Mouse (Mus musculus): ENCODE measurements at regions not wholly inside any gene's neighbourhood (a gene's known extent, or its start where the extent isn't known, plus 50 kb on each side); places are given as distances from the start of the nearest gene placed in this dataset.

DNA sequence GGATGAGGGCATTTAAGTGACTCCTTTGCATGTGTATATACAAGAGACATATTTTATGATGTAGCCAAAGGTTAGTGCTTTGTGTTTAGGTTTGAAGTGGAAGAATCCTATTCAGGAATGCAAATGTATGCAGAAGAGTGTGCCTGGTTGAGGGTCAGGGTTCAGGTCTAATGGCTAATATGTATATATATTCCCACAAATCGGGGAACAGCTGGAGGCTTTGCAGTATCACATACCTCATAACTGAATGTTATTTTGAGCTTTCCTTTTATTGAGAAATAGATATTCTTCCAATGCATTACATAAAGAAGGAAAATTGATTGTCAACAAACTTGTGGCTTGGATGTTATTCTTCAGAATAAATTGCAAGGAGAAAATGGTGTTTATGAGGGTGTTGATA is 239.9 kb downstream of the Fam173b start:
- no peak for DNase-seq (ENCODE audit: low read depth, low spot score)

DNA sequence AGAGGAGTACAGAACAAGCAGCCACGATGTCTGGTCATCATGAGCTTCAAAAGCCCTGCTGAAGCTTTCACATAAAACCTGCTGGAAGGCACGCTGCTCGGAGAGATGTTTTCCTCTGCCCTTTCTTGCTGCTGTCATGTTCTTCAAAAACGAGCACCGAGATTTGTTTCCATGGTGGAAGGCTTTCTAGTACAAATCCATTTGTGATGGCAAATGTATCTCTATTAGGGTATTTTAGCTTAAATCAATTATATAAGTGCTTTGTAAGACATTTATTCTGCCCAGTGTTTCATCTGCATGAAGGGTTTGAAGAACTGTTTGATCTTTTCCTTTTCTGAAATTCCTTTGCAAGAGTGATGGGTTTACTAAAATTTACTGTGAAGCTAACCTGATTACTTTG is 253.1 kb downstream of the Fam173b start:
- DNase-seq (ENCODE audit: low read depth, low spot score) = no peak

GRCm38 (mm10) chr15:31855188-31855587 is 253.5 kb downstream of the Fam173b start:
- DNase-seq (ENCODE audit: low read depth, low spot score) = no peak

- DNase-seq (ENCODE audit: low read depth, low spot score) = no peak
Measured at GRCm38 (mm10) chr15:31869100-31869499, 267.4 kb downstream of the Fam173b start.

GRCm38 (mm10) chr15:31869673-31870417 is 268.2 kb downstream of the Fam173b start:
- DNase-seq (ENCODE audit: low read depth, low spot score) = no peak

GRCm38 (mm10) chr15:31875436-31875835 is 273.8 kb downstream of the Fam173b start:
- no peak for DNase-seq (ENCODE audit: low read depth, low spot score)

GRCm38 (mm10) chr15:31880479-31880878 is 278.8 kb downstream of the Fam173b start:
- DNase-seq (ENCODE audit: low read depth, low spot score) = no peak

- no peak for DNase-seq (ENCODE audit: low read depth, low spot score)
Measured at GRCm38 (mm10) chr15:31882331-31882730, 280.7 kb downstream of the Fam173b start.

GRCm38 (mm10) chr15:31883516-31883915 is 281.9 kb downstream of the Fam173b start:
- no peak for DNase-seq (ENCODE audit: low read depth, low spot score)

- no peak for DNase-seq (ENCODE audit: low read depth, low spot score)
Measured at GRCm38 (mm10) chr15:31898904-31899650, 278.0 kb upstream of the Tas2r119 start.

DNA sequence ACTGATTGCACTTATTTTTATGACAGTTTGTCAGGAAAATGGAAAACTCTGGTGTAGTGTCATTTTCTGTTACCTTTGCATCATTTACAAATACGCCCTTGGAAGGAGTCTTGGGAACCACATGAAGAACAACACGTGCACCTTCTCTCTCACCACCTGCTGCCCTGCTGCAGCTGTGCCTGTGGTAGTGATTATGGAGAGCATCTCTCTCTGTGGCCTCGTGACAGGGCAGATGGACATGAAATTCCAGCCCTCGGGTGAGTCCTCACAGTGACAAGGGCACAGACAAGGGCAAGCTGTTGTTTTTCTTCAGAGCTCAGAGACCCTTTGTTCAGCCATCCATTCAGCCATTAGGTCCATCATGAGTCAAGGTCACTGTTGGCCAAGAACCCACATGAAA is 276.8 kb upstream of the Tas2r119 start:
- DNase-seq (ENCODE audit: low read depth, low spot score) = no peak

DNA sequence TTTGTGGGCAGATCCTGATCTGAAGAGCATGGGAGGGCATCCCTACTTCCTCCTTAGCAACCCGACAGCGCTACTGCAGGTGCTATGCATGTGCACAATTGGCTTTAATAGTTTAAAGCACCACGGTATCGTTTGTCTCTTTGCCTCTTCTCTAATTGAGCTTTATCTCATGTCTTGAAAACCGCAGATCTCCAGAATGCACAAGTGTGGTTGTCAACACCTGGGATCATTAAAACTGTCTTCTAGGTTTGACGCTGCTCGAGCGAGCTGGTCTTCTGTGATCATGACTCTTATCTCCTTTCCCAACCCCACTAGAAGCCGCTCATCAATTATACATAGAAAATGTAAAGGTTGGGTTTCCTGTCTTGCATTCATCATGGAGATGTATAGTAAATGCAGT is 268.7 kb upstream of the Tas2r119 start:
- no peak for DNase-seq (ENCODE audit: low read depth, low spot score)

DNA sequence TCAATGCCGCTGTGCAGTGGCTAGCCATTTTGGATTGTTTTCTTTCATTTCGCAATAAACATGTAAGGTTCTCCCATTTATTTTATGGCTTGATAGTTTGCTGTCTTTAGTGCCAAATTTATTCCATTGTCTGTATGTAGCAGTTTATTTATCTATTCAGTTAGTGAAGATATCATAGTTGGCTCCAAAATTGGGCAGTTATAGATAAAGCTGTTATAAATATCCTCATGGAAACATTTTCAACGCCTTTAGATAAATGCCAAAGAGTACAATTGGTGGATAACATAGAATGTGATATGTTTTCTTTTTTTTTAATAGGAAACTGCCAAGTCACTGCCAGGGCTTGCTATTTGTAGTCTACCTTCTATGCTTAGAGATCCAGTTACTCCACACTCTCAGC is 265.1 kb upstream of the Tas2r119 start:
- no peak for DNase-seq (ENCODE audit: low read depth, low spot score)

DNA sequence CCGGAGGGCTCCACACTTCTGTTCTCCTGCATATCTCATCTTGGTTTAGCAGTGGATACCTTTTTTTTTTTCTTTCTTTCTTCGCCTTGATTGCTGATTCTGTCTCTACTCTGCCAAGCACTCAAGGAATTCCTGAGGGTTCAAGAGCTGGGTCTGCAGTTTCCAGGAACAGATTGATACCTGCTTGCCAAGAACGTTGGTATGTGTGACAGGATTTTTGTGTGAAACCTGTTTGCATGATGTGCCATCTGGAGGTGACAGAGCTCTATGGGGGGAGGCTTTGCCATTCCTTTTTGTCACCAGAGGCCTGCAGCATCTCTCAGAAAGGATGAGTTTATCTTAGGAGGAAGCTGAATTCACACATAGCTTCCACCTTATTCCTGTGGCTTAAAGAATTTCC is 255.6 kb upstream of the Tas2r119 start:
- DNase-seq (ENCODE audit: low read depth, low spot score) = no peak

DNA sequence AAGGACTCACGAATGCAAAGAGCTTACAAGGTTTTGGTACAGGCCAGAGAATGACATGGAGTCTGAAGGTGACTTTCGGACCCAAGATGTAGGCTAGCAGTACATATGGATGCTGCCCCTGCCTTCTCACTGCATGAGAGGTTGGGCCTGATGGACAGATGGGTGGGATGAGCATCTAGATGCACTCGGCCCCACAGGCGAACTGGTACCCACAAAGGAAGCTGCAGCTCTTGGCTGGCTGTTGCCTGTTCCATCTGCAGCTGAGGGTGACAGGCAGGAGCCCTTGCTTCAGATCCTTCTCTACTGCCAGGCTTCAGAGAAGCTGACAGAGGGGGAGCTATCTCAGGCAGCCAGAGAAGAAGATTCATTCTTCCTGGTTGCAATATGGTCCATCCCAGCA is 216.8 kb upstream of the Tas2r119 start:
- DNase-seq (ENCODE audit: low read depth, low spot score) = no peak

GRCm38 (mm10) chr15:31961963-31962362 is 215.1 kb upstream of the Tas2r119 start:
- DNase-seq (ENCODE audit: low read depth, low spot score) = no peak

GRCm38 (mm10) chr15:31964911-31965310 is 212.2 kb upstream of the Tas2r119 start:
- DNase-seq (ENCODE audit: low read depth, low spot score) = no peak

DNA sequence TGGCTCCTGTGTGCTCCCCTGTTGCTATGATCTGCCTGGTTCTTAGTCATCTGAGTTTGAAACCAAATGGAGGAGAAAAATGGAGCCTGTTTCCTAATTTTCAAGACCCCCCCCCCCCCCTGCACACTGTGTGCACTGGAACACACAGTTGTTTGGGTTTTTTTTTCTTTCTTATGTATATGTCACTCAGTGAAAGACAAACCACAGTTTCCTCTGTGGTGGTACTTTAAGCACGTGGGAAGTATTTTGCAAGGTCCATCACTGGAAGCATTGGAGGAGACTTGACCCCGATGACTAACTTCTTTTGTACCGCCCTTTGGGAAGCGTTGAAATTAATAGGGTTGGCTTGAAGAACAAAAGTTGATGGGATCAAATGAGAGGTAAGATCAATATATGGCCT is 211.5 kb upstream of the Tas2r119 start:
- no peak for DNase-seq (ENCODE audit: low read depth, low spot score)

DNA sequence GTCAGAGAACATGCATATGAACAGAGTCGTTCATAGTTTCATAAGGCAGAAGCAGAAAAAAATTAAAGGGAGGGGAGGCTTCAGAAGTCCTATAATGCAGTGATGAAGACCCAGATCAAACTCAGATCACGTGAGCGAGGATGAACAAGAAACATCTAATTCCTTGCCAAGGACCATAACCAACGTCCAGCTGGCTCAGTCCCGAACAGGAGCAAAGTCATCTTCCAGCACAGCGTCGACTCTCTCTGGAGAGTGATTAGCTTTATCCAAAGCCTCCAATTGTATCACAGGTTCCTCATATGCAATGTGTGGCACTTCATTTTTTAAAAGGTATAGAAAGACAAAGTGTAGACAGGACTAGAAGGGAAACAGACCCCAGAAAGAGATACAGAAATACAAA is 204.2 kb upstream of the Tas2r119 start:
- DNase-seq (ENCODE audit: low read depth, low spot score) = no peak

DNA sequence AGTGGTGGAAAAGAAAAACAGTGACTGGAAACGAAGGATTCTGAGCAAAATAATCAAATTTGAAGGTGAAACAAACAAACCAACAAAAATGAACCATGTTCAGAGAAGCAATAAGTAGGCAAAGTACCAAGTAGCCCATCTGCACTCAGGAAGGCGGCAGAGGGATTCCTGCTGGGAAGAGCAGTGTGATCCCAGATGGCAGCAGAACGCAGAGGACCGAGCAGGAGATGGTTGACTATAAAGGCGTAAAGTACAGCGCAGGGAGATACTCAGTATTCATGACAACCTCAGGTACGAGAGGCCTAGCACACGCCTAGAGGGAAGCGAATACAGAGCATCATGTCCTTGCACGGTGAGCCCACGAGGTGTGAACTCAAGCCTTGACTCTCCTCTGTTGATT is 203.2 kb upstream of the Tas2r119 start:
- no peak for DNase-seq (ENCODE audit: low read depth, low spot score)

- DNase-seq (ENCODE audit: low read depth, low spot score) = no peak
Measured at GRCm38 (mm10) chr15:31976461-31976860, 200.6 kb upstream of the Tas2r119 start.

GRCm38 (mm10) chr15:31977563-31977962 is 199.5 kb upstream of the Tas2r119 start:
- DNase-seq (ENCODE audit: low read depth, low spot score) = no peak

GRCm38 (mm10) chr15:31979961-31980360 is 197.1 kb upstream of the Tas2r119 start:
- peak; percentile 7 for DNase-seq (ENCODE audit: low read depth, low spot score)

Data from R1 (cell line).